In the genomic region with DNA sequence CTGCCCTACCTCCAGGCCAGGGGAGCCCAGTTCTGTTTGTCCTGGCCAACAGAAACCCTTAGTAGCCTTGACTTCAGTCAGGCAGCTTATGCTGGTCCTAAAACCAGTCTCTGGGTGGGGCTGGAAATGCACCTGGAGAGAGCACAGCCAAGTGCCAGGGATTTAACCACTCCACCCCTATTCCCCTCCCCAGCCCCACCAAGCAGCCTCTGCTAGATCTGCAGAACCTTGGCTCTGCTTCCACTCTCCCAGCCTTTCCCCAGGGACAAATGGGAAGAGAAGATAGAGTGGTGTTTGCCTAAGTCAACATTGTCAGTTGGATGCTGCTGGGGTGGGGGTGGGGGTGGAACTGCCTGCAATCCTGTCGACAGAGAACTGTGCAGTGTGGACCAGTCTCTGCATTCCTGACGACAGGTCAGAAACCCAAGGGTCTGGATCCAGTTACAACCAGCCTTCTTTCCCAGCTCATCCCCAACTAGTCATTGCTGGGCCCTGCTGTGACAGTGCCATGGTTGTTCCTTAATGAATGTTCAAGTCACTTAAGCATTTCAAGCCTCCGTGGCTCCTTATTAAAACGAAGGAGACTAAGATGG, we compare ENCODE assay signal across 16 mouse cellular contexts.
DNase-seq lines count a peak whose midpoint lies in the region; ATAC-seq lines count a peak whose summit lies in the region.
"Had no signal": no experiment of that assay in that cellular context is flagged by ENCODE, and none has a peak within 500 bp of the region (broad histone marks: within the 10 kb centered on the region; RNA-seq: fewer than 3 reads in every experiment).

No protein-coding gene starts in this region.

- no peaks in the 10 kb centered on the region for H3K36me3 ChIP-seq in hindbrain, embryonic 13.5 days
- no peaks in the 10 kb centered on the region for H3K36me3 ChIP-seq in hindbrain, embryonic 10.5 days
- H3K36me3 ChIP-seq in limb, embryonic 10.5 days, result no peaks in the 10 kb centered on the region
- H3K36me3 ChIP-seq in midbrain, embryonic 15.5 days (replicated peaks), result no peaks in the 10 kb centered on the region
- H3K36me3 ChIP-seq: heart, embryonic 13.5 days; liver, embryonic 15.5 days had no signal

- peak overlapping the region; percentile 30 for H3K27ac ChIP-seq in hindbrain, embryonic 13.5 days
- no peak overlapping the region for H3K27ac ChIP-seq in hindbrain, embryonic 10.5 days
- H3K27ac ChIP-seq in limb, embryonic 10.5 days, result peak overlapping the region; percentile 63
- H3K27ac ChIP-seq in midbrain, embryonic 15.5 days, result peak overlapping the region; percentile 39; the same call in 1 of the 2 replicates
- H3K27ac ChIP-seq: heart, embryonic 13.5 days; liver, embryonic 15.5 days had no signal

- no peak for ATAC-seq in hindbrain, embryonic 13.5 days (ENCODE audit: low FRiP score)
- 0 out of 2 replicates have a peak, but pooled peaks have one; percentile 20 for ATAC-seq in midbrain, embryonic 15.5 days (replicated peaks)
- ATAC-seq: activated CD4-positive, CD25-positive, alpha-beta regulatory T cell, adult 4 months; forebrain, embryonic 14.5 days; inflammation-experienced regulatory T-cells, adult 6 months had no signal

- no peak for DNase-seq in hindbrain, embryonic 10.5 days (ENCODE audit: low spot score)
- DNase-seq in ZHBTc4 (ENCODE audit: low read depth, low spot score), result peak; percentile 40
- no peak for DNase-seq in limb, embryonic 10.5 days (ENCODE audit: low spot score)
- DNase-seq in testis, postnatal 14 days (ENCODE audit: low spot score), result no peak
- DNase-seq in layer of hippocampus, postnatal 10 days (ENCODE audit: low spot score in 2 of 2), result no peak
- DNase-seq in cerebellum, postnatal 36 days, result no peak
- DNase-seq: cerebellum, adult 2 months; gastrocnemius, postnatal 10 days; kidney, postnatal 25 days had no signal

- H3K9ac ChIP-seq in hindbrain, embryonic 13.5 days, result no peak overlapping the region
- H3K9ac ChIP-seq in midbrain, embryonic 15.5 days, result no peak overlapping the region
- H3K9ac ChIP-seq: heart, embryonic 13.5 days; liver, embryonic 15.5 days had no signal

- H3K9me3 ChIP-seq in hindbrain, embryonic 13.5 days, result no peaks in the 10 kb centered on the region
- no peaks in the 10 kb centered on the region for H3K9me3 ChIP-seq in hindbrain, embryonic 10.5 days
- no peaks in the 10 kb centered on the region for H3K9me3 ChIP-seq in limb, embryonic 10.5 days (replicated peaks)
- H3K9me3 ChIP-seq in midbrain, embryonic 15.5 days, result no peaks in the 10 kb centered on the region
- H3K9me3 ChIP-seq: liver, embryonic 15.5 days had no signal

- peaks cover 15% of the 10 kb centered on the region for H3K4me1 ChIP-seq in hindbrain, embryonic 13.5 days (replicated peaks)
- H3K4me1 ChIP-seq in hindbrain, embryonic 10.5 days (replicated peaks), result peaks cover 8% of the 10 kb centered on the region
- H3K4me1 ChIP-seq in limb, embryonic 10.5 days, result peaks cover 28% of the 10 kb centered on the region
- peaks cover 5% of the 10 kb centered on the region; the same call in 1 of the 2 replicates for H3K4me1 ChIP-seq in midbrain, embryonic 15.5 days
- H3K4me1 ChIP-seq: liver, embryonic 15.5 days had no signal

- no peak overlapping the region for H3K4me3 ChIP-seq in hindbrain, embryonic 13.5 days
- no peak overlapping the region for H3K4me3 ChIP-seq in hindbrain, embryonic 10.5 days
- no peak overlapping the region for H3K4me3 ChIP-seq in limb, embryonic 10.5 days
- no peak overlapping the region for H3K4me3 ChIP-seq in midbrain, embryonic 15.5 days
- H3K4me3 ChIP-seq: heart, embryonic 13.5 days; liver, embryonic 15.5 days had no signal

- H3K27me3 ChIP-seq in hindbrain, embryonic 13.5 days, result no peaks in the 10 kb centered on the region
- no peaks in the 10 kb centered on the region for H3K27me3 ChIP-seq in hindbrain, embryonic 10.5 days (ENCODE audit: insufficient read depth, poor library complexity, severe bottlenecking)
- no peaks in the 10 kb centered on the region for H3K27me3 ChIP-seq in limb, embryonic 10.5 days (ENCODE audit: low read depth, poor library complexity, severe bottlenecking)
- no peaks in the 10 kb centered on the region for H3K27me3 ChIP-seq in midbrain, embryonic 15.5 days (replicated peaks)
- H3K27me3 ChIP-seq: heart, embryonic 13.5 days; liver, embryonic 15.5 days had no signal

- no peak overlapping the region for H3K4me2 ChIP-seq in hindbrain, embryonic 13.5 days
- H3K4me2 ChIP-seq in midbrain, embryonic 15.5 days, result no peak overlapping the region
- H3K4me2 ChIP-seq: heart, embryonic 13.5 days; liver, embryonic 15.5 days had no signal

- 56% methylated on average over 4 of the region's 4 CpGs for whole genome bisulfite sequencing in hindbrain, embryonic 13.5 days
- 59% methylated on average over 4 of the region's 4 CpGs for WGBS in hindbrain, embryonic 10.5 days
- WGBS in limb, embryonic 10.5 days, result 48% methylated on average over 4 of the region's 4 CpGs
- WGBS in midbrain, embryonic 15.5 days, result 75% methylated on average over 4 of the region's 4 CpGs
